Mouse (Mus musculus): Measurements from ENCODE around the gene Gapdhs.

DNA sequence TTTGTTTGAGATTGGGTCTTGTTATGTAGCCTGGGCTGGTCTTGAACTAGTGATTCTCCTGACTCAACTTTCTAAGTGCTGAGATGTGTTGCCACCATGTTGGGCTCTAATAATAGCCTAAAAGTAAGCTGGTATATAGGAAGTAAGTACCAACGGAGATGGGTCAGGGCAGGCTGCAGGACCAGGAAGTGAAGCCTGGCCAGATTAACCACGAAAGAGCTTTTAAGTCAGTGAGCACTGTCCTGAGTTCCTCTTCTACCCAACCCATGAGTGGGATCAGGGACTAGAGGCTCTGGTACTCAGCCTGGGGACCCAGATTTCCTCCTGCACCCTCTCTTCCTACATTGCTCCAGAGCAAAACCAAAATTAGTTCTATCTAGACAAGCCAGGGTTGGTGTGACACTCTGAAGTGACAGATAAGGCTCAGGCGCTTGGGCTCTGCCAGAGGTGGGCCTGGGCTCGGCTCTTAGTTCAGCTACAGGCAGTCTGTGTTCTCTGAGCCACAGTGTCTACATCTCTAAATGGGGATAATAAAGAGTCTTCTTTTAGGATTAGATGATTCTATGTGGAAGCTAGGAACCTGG, 18.4 kb upstream of the Gapdhs start:
- TF ChIP-seq POLR2A (IDR thresholded peaks at IDR 0.05; ENCODE audit: insufficient read length, low read depth) (no peak), TCF3 (IDR thresholded peaks at IDR 0.05; ENCODE audit: insufficient read length, low read depth) (no peak), SRF (IDR thresholded peaks at IDR 0.05; ENCODE audit: control insufficient read depth, insufficient read length, low read depth) (no peak), MYOD1 (IDR thresholded peaks at IDR 0.05; ENCODE audit: control insufficient read depth in 1 of 3, insufficient read length in 2 of 3, low read depth in 2 of 3) (no peak), MYOG (IDR thresholded peaks at IDR 0.05; ENCODE audit: control insufficient read depth in 1 of 3, insufficient read depth in 1 of 3, insufficient read length in 2 of 3, low read depth in 2 of 3) (no peak), CEBPB (IDR thresholded peaks at IDR 0.05; ENCODE audit: insufficient read depth, poor library complexity, severe bottlenecking) (no peak), MAX (IDR thresholded peaks at IDR 0.05; ENCODE audit: low read depth) (no peak), TCF12 (IDR thresholded peaks at IDR 0.05; ENCODE audit: insufficient read depth, poor library complexity, severe bottlenecking) (no peak)
